Comparison of ENCODE assay signal across 16 mouse cellular contexts in genomic region chr7:67149707-67150106, GRCm38 (mm10).
"Had no signal": no experiment of that assay in that cellular context is flagged by ENCODE, and none has a peak within 500 bp of the region (broad histone marks: within the 10 kb centered on the region; RNA-seq: fewer than 3 reads in every experiment).

No protein-coding gene starts in this region.

- H3K4me1 ChIP-seq: midbrain, embryonic 10.5 days; neural tube, embryonic 12.5 days had no signal

- H3K9ac ChIP-seq: liver, embryonic 14.5 days; lung, embryonic 14.5 days; midbrain, embryonic 12.5 days; neural tube, embryonic 12.5 days; stomach, embryonic 15.5 days had no signal

- H3K4me2 ChIP-seq: lung, embryonic 14.5 days; midbrain, embryonic 12.5 days; neural tube, embryonic 12.5 days; stomach, embryonic 15.5 days had no signal

- ATAC-seq: midbrain, embryonic 16.5 days had no signal

- H3K27me3 ChIP-seq: midbrain, embryonic 12.5 days; neural tube, embryonic 12.5 days; stomach, embryonic 15.5 days had no signal

- H3K36me3 ChIP-seq: midbrain, embryonic 10.5 days; midbrain, embryonic 12.5 days; neural tube, embryonic 12.5 days; stomach, embryonic 15.5 days had no signal

- H3K9me3 ChIP-seq: midbrain, embryonic 12.5 days; neural tube, embryonic 12.5 days; stomach, embryonic 15.5 days had no signal

- H3K4me3 ChIP-seq: midbrain, embryonic 10.5 days; midbrain, embryonic 12.5 days; myocyte; neural tube, embryonic 12.5 days; stomach, embryonic 15.5 days had no signal

- H3K27ac ChIP-seq: liver, embryonic 14.5 days; midbrain, embryonic 10.5 days; midbrain, embryonic 12.5 days; neural tube, embryonic 12.5 days; stomach, embryonic 15.5 days had no signal

- DNase-seq: lung, adult 18-20 months; lung, embryonic 14.5 days; lung, postnatal 14 days; lung, postnatal 4 days; midbrain, embryonic 14.5 days; right cerebral cortex, postnatal 14 days; thymus, adult 18-20 months; thymus, postnatal 14 days; thymus, postnatal 36 days had no signal
